14 mouse cellular contexts compared by ENCODE assay signal in the genomic region with DNA sequence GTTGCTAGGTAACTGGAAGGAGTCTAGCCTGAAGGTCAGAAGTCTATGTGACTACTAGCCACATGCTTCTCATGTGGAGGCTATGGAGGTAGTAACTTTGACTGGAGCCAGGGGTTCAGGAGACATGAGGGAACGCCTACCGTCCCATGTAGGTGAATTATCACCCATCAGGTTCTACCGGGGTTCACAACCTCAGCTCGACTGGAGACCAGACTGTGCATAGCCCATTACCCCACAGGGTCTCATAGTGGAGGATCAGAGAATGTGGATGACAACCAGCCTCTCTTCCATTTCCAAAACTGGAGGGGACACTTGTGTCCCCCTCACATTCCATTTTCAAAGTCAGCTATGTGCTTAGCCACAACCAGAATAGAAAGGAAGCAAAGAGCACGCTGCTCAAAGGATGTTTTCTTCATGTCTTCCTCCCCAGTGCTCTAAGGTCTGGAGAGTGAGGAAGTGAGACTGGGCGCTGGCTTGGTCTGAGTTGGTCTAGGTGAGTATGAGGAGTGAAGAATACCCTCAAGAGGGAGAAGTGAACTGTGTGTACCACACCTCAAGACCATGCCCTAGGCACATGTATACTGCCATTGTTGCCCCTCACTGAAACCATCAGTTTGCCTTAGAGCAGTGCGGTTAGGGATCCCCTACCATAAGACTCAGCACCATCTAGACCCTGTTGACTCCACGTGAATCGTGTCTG.
"Had no signal": no experiment of that assay in that cellular context is flagged by ENCODE, and none has a peak within 500 bp of the region (broad histone marks: within the 10 kb centered on the region; RNA-seq: fewer than 3 reads in every experiment).

No protein-coding gene starts in this region.

- DNase-seq: kidney, adult 2 months; kidney, postnatal 14 days; lung, adult 2 months; lung, postnatal 36 days; right cerebral cortex, postnatal 14 days; thymus, adult 18-20 months; thymus, postnatal 25 days had no signal

- H3K4me3 ChIP-seq: kidney, embryonic 15.5 days; left cerebral cortex, adult 2 months; limb, embryonic 12.5 days; liver, embryonic 15.5 days had no signal

- H3K4me2 ChIP-seq: kidney, embryonic 15.5 days; limb, embryonic 12.5 days; liver, embryonic 15.5 days; midbrain, embryonic 11.5 days had no signal

- H3K4me1 ChIP-seq: kidney, embryonic 15.5 days; limb, embryonic 12.5 days; liver, embryonic 15.5 days had no signal

- H3K27ac ChIP-seq: kidney, embryonic 15.5 days; left cerebral cortex, adult 2 months; limb, embryonic 12.5 days; liver, embryonic 15.5 days had no signal

- H3K9me3 ChIP-seq: kidney, embryonic 15.5 days; limb, embryonic 12.5 days; liver, embryonic 15.5 days; megakaryocyte, embryonic 14.5 days had no signal

- H3K9ac ChIP-seq: kidney, embryonic 15.5 days; limb, embryonic 12.5 days; liver, embryonic 15.5 days had no signal

- H3K27me3 ChIP-seq: kidney, embryonic 15.5 days; limb, embryonic 12.5 days; liver, embryonic 15.5 days; megakaryocyte, embryonic 14.5 days had no signal

- ATAC-seq: lung, postnatal 0 days had no signal
